In genomic region chr5:100079040-100079930, GRCm38 (mm10) we compare ENCODE assay signal across 1 mouse cellular context.
TF ChIP-seq lines count a peak whose summit lies in the region.

No protein-coding gene starts in this region.

TF ChIP-seq in MEL, 35 proteins besides CTCF, POLR2A, EP300 and RAD21 (continued from another document):
- peak; percentile 34; the same call in 1 of the 2 replicates for TF ChIP-seq NELFE (IDR thresholded peaks at IDR 0.05; ENCODE audit: low read depth, low read length)
- no peak for TF ChIP-seq POLR2AphosphoS5 (IDR thresholded peaks at IDR 0.05; ENCODE audit: borderline replicate concordance, low read depth, low read length)
